Mouse (Mus musculus): ENCODE results near the gene Rcan3. TPM values are rescaled to one million over a fixed set of nuclear protein-coding genes. Genes with fewer than 3 reads are reported as not detected.

Gene Rcan3
- polyA plus RNA-seq (2012; rRNA removed) = 6.3 and 7.9 TPM in 2 replicates

DNA sequence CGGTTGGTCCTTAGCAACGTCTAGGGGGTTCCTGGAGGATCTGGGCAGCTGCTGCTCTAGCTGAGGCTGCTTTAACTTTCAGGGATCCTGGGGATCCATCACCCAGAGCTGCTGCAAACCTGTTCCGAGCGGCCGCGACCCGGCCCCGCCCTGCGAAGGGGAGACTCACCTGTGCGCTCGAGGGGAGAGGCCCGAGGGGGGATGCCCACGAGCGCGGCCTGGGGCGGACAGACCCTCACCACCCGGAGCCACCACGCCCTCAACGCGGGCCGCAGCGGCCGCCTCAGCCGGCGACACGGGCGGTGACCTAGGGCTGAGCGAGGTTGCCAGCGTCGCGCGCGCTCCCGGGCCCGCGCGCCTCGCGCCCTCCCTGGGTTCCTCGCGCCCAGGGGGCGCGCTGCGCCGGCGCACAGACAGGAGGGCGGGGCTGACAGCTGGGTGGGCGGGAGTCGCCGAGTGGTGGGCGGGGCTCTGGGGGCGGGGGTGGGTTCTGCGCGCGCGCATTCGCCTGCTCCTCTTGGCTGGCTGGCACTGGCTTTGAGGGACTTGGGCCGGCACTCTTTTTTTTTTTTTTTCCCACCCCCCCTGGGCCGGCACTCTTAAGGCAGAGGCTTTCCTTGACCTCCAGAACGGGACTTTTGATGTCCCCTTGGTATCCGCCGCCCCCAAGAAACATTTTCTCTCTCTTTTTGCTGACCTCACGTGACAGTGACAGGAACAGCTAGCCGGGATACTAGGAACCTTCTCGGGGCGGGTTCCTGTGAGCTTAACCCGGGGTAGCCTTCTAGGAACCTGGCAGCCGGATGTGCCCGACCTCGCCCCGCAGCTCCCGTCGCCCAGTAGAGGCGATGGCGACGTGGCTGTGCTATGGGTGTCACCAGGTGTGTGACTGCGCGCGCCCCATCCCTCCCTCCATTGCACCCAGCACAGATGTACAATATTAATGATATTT is at the start of gene Rcan3:
Gene Rcan3, minus strand, starts transcription at position 411 of the 952 bp plus-strand sequence.
- DNase-seq (ENCODE audit: low read depth in 1 of 2, low spot score in 2 of 2) = peak; percentile 67 to 74
- peaks cover 8% of the 10 kb centered on the region; the same call in 1 of the 2 replicates for H3K4me1 ChIP-seq (ENCODE audit: control insufficient read depth, insufficient read depth, insufficient read length)
- H3K4me3 ChIP-seq (ENCODE audit: extremely low read depth, insufficient read depth, insufficient read length) = peak within 1 kb of the TSS; percentile 68
- peak; percentile 26; the same call in 1 of the 2 replicates for TF ChIP-seq POLR2A (IDR thresholded peaks at IDR 0.05; ENCODE audit: low read depth, low read length)
- TF ChIP-seq CTCF (IDR thresholded peaks at IDR 0.05; ENCODE audit: extremely low read depth, insufficient read depth, insufficient read length, insufficient replicate concordance) = no peak
- no peaks in the 10 kb centered on the region for H3K36me3 ChIP-seq (ENCODE audit: control insufficient read depth, insufficient read depth, low read length)
- H3K27me3 ChIP-seq (ENCODE audit: control insufficient read depth, insufficient read depth, low read length) = no peaks in the 10 kb centered on the region
- H3K27ac ChIP-seq (ENCODE audit: insufficient read depth, low read length) = peak within 1 kb of the TSS; percentile 66
- WGBS = under 1% methylated on average over 66 of the region's 79 CpGs

DNA sequence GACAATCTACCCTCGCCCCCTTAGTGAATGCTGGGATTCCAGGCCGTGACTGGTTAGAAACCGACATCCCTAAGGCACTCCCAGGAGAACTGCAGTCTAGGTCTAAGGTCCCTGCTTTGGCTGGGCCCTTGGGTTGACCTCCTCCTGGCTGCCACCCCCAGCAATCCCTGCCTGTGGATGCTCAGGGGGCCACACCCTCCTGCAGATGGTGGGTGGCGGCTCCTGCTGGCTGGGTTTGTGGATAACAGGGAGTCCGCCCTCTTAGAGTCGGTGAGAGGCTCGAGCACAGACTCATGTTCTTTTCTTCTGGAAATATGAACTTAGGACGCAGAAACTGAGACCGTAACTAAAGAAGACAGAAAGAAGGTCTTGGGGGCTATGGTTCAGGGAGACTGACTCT is 46.7 kb upstream of the Rcan3 start:
- no peak for TF ChIP-seq POLR2A (IDR thresholded peaks at IDR 0.05; ENCODE audit: low read depth, low read length)
- no peak for TF ChIP-seq CTCF (IDR thresholded peaks at IDR 0.05; ENCODE audit: extremely low read depth, insufficient read depth, insufficient read length, insufficient replicate concordance)
- H3K36me3 ChIP-seq (ENCODE audit: control insufficient read depth, insufficient read depth, low read length) = peaks cover 39% of the 10 kb centered on the region
- no peak overlapping the region for H3K4me3 ChIP-seq (ENCODE audit: extremely low read depth, insufficient read depth, insufficient read length)
- DNase-seq (ENCODE audit: low read depth in 1 of 2, low spot score in 2 of 2) = no peak
- WGBS = 93% methylated on average over 9 of the region's 9 CpGs
- no peaks in the 10 kb centered on the region; the same call in 1 of the 2 replicates for H3K4me1 ChIP-seq (ENCODE audit: control insufficient read depth, insufficient read depth, insufficient read length)
- no peak overlapping the region for H3K27ac ChIP-seq (ENCODE audit: insufficient read depth, low read length)
- H3K27me3 ChIP-seq (ENCODE audit: control insufficient read depth, insufficient read depth, low read length) = no peaks in the 10 kb centered on the region

DNA sequence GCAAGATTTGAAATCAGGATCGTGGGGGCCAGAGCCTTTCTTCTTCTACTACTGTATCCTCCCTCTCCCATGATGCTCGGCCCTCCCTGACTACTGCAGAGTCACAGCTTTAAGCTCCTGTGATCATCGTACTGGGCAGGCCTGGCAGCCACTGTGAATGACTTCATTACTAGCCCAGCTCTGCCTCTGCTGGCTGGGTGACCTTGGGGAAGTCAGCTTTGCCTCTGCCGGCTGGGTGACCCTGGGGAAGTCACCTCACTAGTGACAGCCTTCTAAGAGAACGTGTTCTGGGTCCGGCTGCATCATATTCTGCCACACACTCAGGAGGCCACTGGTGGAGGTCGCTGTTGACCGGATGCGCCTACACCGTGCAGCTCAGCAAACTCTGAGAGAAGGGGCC is 44.2 kb upstream of the Rcan3 start:
- Histone ChIP-seq H3K27me3 (ENCODE audit: control insufficient read depth, insufficient read depth, low read length) (no peaks in the 10 kb centered on the region), H3K36me3 (ENCODE audit: control insufficient read depth, insufficient read depth, low read length) (peaks cover 39% of the 10 kb centered on the region), H3K4me3 (ENCODE audit: extremely low read depth, insufficient read depth, insufficient read length) (no peak overlapping the region), H3K27ac (ENCODE audit: insufficient read depth, low read length) (no peak overlapping the region), H3K4me1 (ENCODE audit: control insufficient read depth, insufficient read depth, insufficient read length) (no peaks in the 10 kb centered on the region; the same call in 1 of the 2 replicates)
- WGBS = 93% methylated on average over 10 of the region's 10 CpGs
- no peak for TF ChIP-seq POLR2A (IDR thresholded peaks at IDR 0.05; ENCODE audit: low read depth, low read length)
- no peak for TF ChIP-seq CTCF (IDR thresholded peaks at IDR 0.05; ENCODE audit: extremely low read depth, insufficient read depth, insufficient read length, insufficient replicate concordance)
- no peak for DNase-seq (ENCODE audit: low read depth in 1 of 2, low spot score in 2 of 2)

DNA sequence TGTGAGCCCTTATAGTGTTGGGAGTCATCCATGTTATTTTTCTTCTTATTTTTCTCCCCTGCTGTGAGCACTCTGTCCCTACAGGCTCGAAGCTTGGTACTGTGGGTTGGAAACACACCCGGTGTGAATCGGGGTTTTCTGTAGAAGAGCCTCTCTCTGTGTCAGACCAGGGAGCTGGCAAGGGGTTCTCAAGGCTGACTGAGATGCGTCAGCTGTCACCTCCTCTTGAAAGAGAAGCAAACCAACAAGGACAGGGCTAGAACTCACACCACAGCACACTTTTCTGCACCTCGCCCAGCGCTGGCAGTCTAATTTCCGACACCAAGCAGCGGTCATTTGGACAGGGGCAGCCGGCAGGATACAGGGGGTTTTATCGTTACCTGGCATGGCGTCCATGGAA is 29.8 kb upstream of the Rcan3 start:
- H3K4me1 ChIP-seq (ENCODE audit: control insufficient read depth, insufficient read depth, insufficient read length) = no peaks in the 10 kb centered on the region
- TF ChIP-seq CTCF (IDR thresholded peaks at IDR 0.05; ENCODE audit: extremely low read depth, insufficient read depth, insufficient read length, insufficient replicate concordance) (no peak), POLR2A (IDR thresholded peaks at IDR 0.05; ENCODE audit: low read depth, low read length) (no peak)
- no peak overlapping the region for H3K27ac ChIP-seq (ENCODE audit: insufficient read depth, low read length)
- WGBS = 96% methylated on average over 11 of the region's 11 CpGs
- DNase-seq (ENCODE audit: low read depth in 1 of 2, low spot score in 2 of 2) = no peak
- H3K36me3 ChIP-seq (ENCODE audit: control insufficient read depth, insufficient read depth, low read length) = peaks cover 39% of the 10 kb centered on the region
- no peak overlapping the region for H3K4me3 ChIP-seq (ENCODE audit: extremely low read depth, insufficient read depth, insufficient read length)
- H3K27me3 ChIP-seq (ENCODE audit: control insufficient read depth, insufficient read depth, low read length) = no peaks in the 10 kb centered on the region

DNA sequence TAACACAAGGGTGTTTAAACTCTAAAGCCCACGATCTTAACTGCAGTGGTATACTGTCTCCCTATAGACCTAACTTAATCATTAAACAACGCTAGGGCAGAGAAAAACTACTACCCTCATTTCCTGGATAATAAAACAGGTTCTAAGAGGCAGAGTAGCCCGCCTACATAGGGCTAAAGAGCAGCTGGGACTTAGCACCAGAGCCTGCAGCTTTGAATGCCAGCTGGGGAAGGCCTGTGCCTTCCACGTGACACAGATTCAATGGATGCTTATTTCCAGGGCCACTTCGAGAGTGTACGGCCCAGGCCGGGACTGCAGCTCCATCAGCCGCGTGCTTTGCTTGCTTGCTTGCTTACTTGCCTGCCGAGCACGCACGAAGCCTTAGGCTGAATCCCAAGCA is 19.9 kb upstream of the Rcan3 start:
- H3K36me3 ChIP-seq (ENCODE audit: control insufficient read depth, insufficient read depth, low read length) = peaks cover 4% of the 10 kb centered on the region
- no peak overlapping the region for H3K4me3 ChIP-seq (ENCODE audit: extremely low read depth, insufficient read depth, insufficient read length)
- H3K4me1 ChIP-seq (ENCODE audit: control insufficient read depth, insufficient read depth, insufficient read length) = no peaks in the 10 kb centered on the region
- H3K27me3 ChIP-seq (ENCODE audit: control insufficient read depth, insufficient read depth, low read length) = no peaks in the 10 kb centered on the region
- no peak for TF ChIP-seq POLR2A (IDR thresholded peaks at IDR 0.05; ENCODE audit: low read depth, low read length)
- TF ChIP-seq CTCF (IDR thresholded peaks at IDR 0.05; ENCODE audit: extremely low read depth, insufficient read depth, insufficient read length, insufficient replicate concordance) = no peak
- DNase-seq (ENCODE audit: low read depth in 1 of 2, low spot score in 2 of 2) = no peak
- 88% methylated on average over 12 of the region's 12 CpGs for whole genome bisulfite sequencing
- H3K27ac ChIP-seq (ENCODE audit: insufficient read depth, low read length) = no peak overlapping the region

DNA sequence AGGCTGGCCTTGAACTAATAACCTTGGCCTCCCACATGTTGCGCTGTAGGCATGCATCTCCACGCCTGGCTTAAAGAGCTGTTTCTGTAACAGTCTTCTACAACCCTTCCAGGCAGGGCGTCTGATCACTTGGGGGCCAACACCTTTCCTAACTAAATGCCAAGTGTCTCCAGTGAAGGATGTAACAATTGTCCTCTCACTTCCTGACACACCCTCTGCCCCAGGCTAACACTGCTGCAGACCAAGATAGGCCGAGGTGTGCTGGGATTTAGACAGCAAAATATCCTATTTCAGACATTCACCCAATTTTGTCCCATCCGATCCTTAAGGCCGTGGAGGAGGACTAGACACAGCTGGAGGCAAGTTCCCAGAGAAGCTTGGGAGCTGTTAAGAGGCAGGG is 19.5 kb upstream of the Rcan3 start:
- peaks cover 4% of the 10 kb centered on the region for H3K36me3 ChIP-seq (ENCODE audit: control insufficient read depth, insufficient read depth, low read length)
- H3K27me3 ChIP-seq (ENCODE audit: control insufficient read depth, insufficient read depth, low read length) = no peaks in the 10 kb centered on the region
- no peaks in the 10 kb centered on the region for H3K4me1 ChIP-seq (ENCODE audit: control insufficient read depth, insufficient read depth, insufficient read length)
- no peak overlapping the region for H3K27ac ChIP-seq (ENCODE audit: insufficient read depth, low read length)
- DNase-seq (ENCODE audit: low read depth in 1 of 2, low spot score in 2 of 2) = no peak
- TF ChIP-seq POLR2A (IDR thresholded peaks at IDR 0.05; ENCODE audit: low read depth, low read length) (no peak), CTCF (IDR thresholded peaks at IDR 0.05; ENCODE audit: extremely low read depth, insufficient read depth, insufficient read length, insufficient replicate concordance) (no peak)
- H3K4me3 ChIP-seq (ENCODE audit: extremely low read depth, insufficient read depth, insufficient read length) = no peak overlapping the region
- WGBS = 89% methylated on average over 6 of the region's 6 CpGs

All from spleen, adult 2 months (tissue).